Mouse (Mus musculus): ENCODE measurements around the gene Fras1.

GRCm38 (mm10) chr5:96802185-96802584 is 428.4 kb downstream of the Fras1 start:
- TF ChIP-seq EP300 (IDR thresholded peaks at IDR 0.05; ENCODE audit: low read depth) (no peak), CTCF (IDR thresholded peaks at IDR 0.05; ENCODE audit: low read depth) (no peak)

Measured in heart, postnatal 0 days (tissue).